Mouse (Mus musculus): ENCODE measurements around the gene Cacna1f.

- TF ChIP-seq CTCF (IDR thresholded peaks at IDR 0.05; ENCODE audit: borderline replicate concordance, extremely low read depth, insufficient read depth, insufficient read length) (no peak), POLR2A (IDR thresholded peaks at IDR 0.05; ENCODE audit: borderline replicate concordance, extremely low read depth, insufficient read depth, insufficient read length, poor library complexity, severe bottlenecking) (no peak)
Observed at GRCm38 (mm10) chrX:7604879-7605574, 1.9 kb upstream of the Cacna1f start, which contains the start of gene Ccdc22.

All from brain, embryonic 14.5 days (tissue).